Mouse (Mus musculus) intestine, embryonic 14.5 days (tissue): Measurements from ENCODE around the gene Tmem117. TPM values are rescaled to one million over a fixed set of nuclear protein-coding genes. Genes with fewer than 3 reads are reported as not detected.

Source experiments
- ATAC-seq: fragments of 200-750 bp; cut with Nextera tagmentation; replicated peaks from 2 replicates; pipeline ENCODE4 v1.8.0; 2017; ENCODE audit warnings: low read depth, moderate number of reproducible peaks, moderate TSS enrichment, moderate library complexity; ENCODE audit not compliant: low FRiP score, low TSS enrichment
- DNase-seq: peaks from one replicate; pipeline ENCODE4 v3.0.0-alpha.2; 2018; ENCODE audit warnings: low spot score
- H3K27ac ChIP-seq: fragments of 300-500 bp; sonication (generic); 2 replicates; pipeline ENCODE4 v1.5.1; 2014; ENCODE audit warnings: low read depth, mild to moderate bottlenecking, control low read depth
- H3K27me3 ChIP-seq: fragments of 300-500 bp; sonication (generic); replicated peaks from 2 replicates; pipeline ENCODE4 v1.6.1; 2014; ENCODE audit warnings: low read length, control low read depth; ENCODE audit not compliant: control insufficient read depth, insufficient read depth
- H3K36me3 ChIP-seq: fragments of 300-500 bp; sonication (generic); 2 replicates; pipeline ENCODE4 v1.6.1; 2014; ENCODE audit warnings: low read length, control low read depth; ENCODE audit not compliant: control insufficient read depth, insufficient read depth
- H3K4me1 ChIP-seq: fragments of 300-500 bp; sonication (generic); replicated peaks from 2 replicates; pipeline ENCODE4 v1.6.1; 2014; ENCODE audit warnings: low read length, control low read depth, mixed read lengths; ENCODE audit not compliant: control insufficient read depth, insufficient read depth
- H3K4me2 ChIP-seq: fragments of 300-500 bp; sonication (generic); 2 replicates; pipeline ENCODE4 v1.6.1; 2014; ENCODE audit warnings: low read length
- H3K4me3 ChIP-seq: fragments of 300-500 bp; sonication (generic); 2 replicates; pipeline ENCODE4 v1.5.1; 2014; ENCODE audit warnings: low read depth, low read length, control low read depth, mixed read lengths
- H3K9ac ChIP-seq: fragments of 300-500 bp; sonication (generic); 2 replicates; pipeline ENCODE4 v1.6.1; 2014; ENCODE audit warnings: mild to moderate bottlenecking, low read length
- H3K9me3 ChIP-seq: fragments of 300-500 bp; sonication (generic); 2 replicates; pipeline ENCODE4 v1.6.1; 2016; ENCODE audit warnings: low read length, control low read depth; ENCODE audit not compliant: control insufficient read depth
- WGBS: fragments of 180-500 bp; shearing (Covaris S2); extraction: QIAGEN DNeasy Blood & Tissue Kit; methylation state at CpG from one replicate; pipeline ENCODE4 v1.1.7; 2014; 5-methylcytosine and 5-hydroxymethylcytosine counted together
- polyA plus RNA-seq: library from polyadenylated mRNA; unstranded; fragments of >200 nt; fragmentation: Nextera tagmentation; extraction: Ambion mirVana; gene quantifications from 2 replicates; pipeline ENCODE4 v1.2.1, GENCODE M21; 2014

Tmem117 gene
- polyA plus RNA-seq, 1 experiment from 2014 or later = 3.1 TPM

- Histone ChIP-seq H3K4me3 (no peak overlapping the region), H3K4me2 (no peak overlapping the region), H3K36me3 (no peaks in the 10 kb centered on the region), H3K27ac (no peak overlapping the region), H3K9me3 (no peaks in the 10 kb centered on the region), H3K4me1 (no peaks in the 10 kb centered on the region; the same call in 1 of the 2 replicates), H3K27me3 (no peaks in the 10 kb centered on the region), H3K9ac (no peak overlapping the region)
- no peak for DNase-seq
- 73% methylated on average over 8 of the region's 8 CpGs for WGBS
- no peak for ATAC-seq
These were observed 172.4 kb downstream of the Tmem117 start for GRCm38 (mm10) chr15:94801462-94801861.

GRCm38 (mm10) chr15:94802820-94803219 is 173.8 kb downstream of the Tmem117 start:
- no peak for ATAC-seq
- Histone ChIP-seq H3K9ac (no peak overlapping the region), H3K27ac (no peak overlapping the region), H3K27me3 (no peaks in the 10 kb centered on the region), H3K4me2 (no peak overlapping the region), H3K4me3 (no peak overlapping the region), H3K36me3 (no peaks in the 10 kb centered on the region), H3K4me1 (no peaks in the 10 kb centered on the region; the same call in 1 of the 2 replicates), H3K9me3 (no peaks in the 10 kb centered on the region)
- DNase-seq = no peak
- WGBS = 82% methylated on average over 17 of the region's 17 CpGs

- Histone ChIP-seq H3K4me3 (no peak overlapping the region), H3K9ac (no peak overlapping the region), H3K36me3 (no peaks in the 10 kb centered on the region), H3K9me3 (no peaks in the 10 kb centered on the region), H3K4me1 (no peaks in the 10 kb centered on the region; the same call in 1 of the 2 replicates), H3K27ac (no peak overlapping the region), H3K4me2 (no peak overlapping the region), H3K27me3 (no peaks in the 10 kb centered on the region)
- ATAC-seq (no peak), DNase-seq (no peak)
- 34% methylated on average over 17 of the region's 17 CpGs for WGBS
These were observed 174.8 kb downstream of the Tmem117 start for GRCm38 (mm10) chr15:94803624-94804342.

- H3K9me3 ChIP-seq = no peaks in the 10 kb centered on the region
- no peak overlapping the region for H3K27ac ChIP-seq
- DNase-seq (no peak), ATAC-seq (no peak)
- 86% methylated on average over 3 of the region's 3 CpGs for WGBS
- H3K36me3 ChIP-seq = no peaks in the 10 kb centered on the region
- no peaks in the 10 kb centered on the region for H3K27me3 ChIP-seq
- no peak overlapping the region for H3K4me2 ChIP-seq
- H3K4me1 ChIP-seq = no peaks in the 10 kb centered on the region; the same call in 1 of the 2 replicates
- H3K9ac ChIP-seq = no peak overlapping the region
- H3K4me3 ChIP-seq = no peak overlapping the region
These were observed 177.0 kb downstream of the Tmem117 start for GRCm38 (mm10) chr15:94806005-94806404.

GRCm38 (mm10) chr15:94811550-94811949 is 182.5 kb downstream of the Tmem117 start:
- WGBS = 39% methylated on average over 5 of the region's 5 CpGs
- ATAC-seq = no peak
- Histone ChIP-seq H3K9ac (no peak overlapping the region), H3K4me2 (no peak overlapping the region), H3K27me3 (no peaks in the 10 kb centered on the region), H3K36me3 (no peaks in the 10 kb centered on the region), H3K27ac (no peak overlapping the region), H3K4me1 (no peaks in the 10 kb centered on the region), H3K9me3 (no peaks in the 10 kb centered on the region), H3K4me3 (no peak overlapping the region)
- no peak for DNase-seq

GRCm38 (mm10) chr15:94814213-94815100 is 185.4 kb downstream of the Tmem117 start:
- Histone ChIP-seq H3K9me3 (no peaks in the 10 kb centered on the region), H3K4me3 (no peak overlapping the region), H3K27ac (no peak overlapping the region), H3K4me2 (no peak overlapping the region), H3K4me1 (no peaks in the 10 kb centered on the region), H3K27me3 (no peaks in the 10 kb centered on the region), H3K36me3 (no peaks in the 10 kb centered on the region), H3K9ac (no peak overlapping the region)
- no peak for ATAC-seq
- 82% methylated on average over 15 of the region's 15 CpGs for WGBS
- DNase-seq = no peak

GRCm38 (mm10) chr15:94835634-94836033 is 206.6 kb downstream of the Tmem117 start:
- 87% methylated on average over 3 of the region's 3 CpGs for WGBS
- Histone ChIP-seq H3K27me3 (no peaks in the 10 kb centered on the region), H3K27ac (no peak overlapping the region), H3K4me2 (no peak overlapping the region), H3K36me3 (no peaks in the 10 kb centered on the region), H3K9ac (no peak overlapping the region), H3K4me3 (no peak overlapping the region), H3K9me3 (no peaks in the 10 kb centered on the region), H3K4me1 (no peaks in the 10 kb centered on the region)
- no peak for ATAC-seq
- no peak for DNase-seq

- Histone ChIP-seq H3K9ac (no peak overlapping the region), H3K4me1 (no peaks in the 10 kb centered on the region), H3K36me3 (no peaks in the 10 kb centered on the region), H3K4me3 (no peak overlapping the region), H3K9me3 (no peaks in the 10 kb centered on the region), H3K4me2 (no peak overlapping the region), H3K27me3 (no peaks in the 10 kb centered on the region), H3K27ac (no peak overlapping the region)
- no peak for ATAC-seq
- WGBS = 84% methylated on average over 4 of the region's 4 CpGs
- no peak for DNase-seq
These were observed 209.6 kb downstream of the Tmem117 start for GRCm38 (mm10) chr15:94838646-94839045.
